Mouse (Mus musculus) midbrain, embryonic 10.5 days (tissue): ENCODE results near the gene Kidins220. TPM values are rescaled to one million over a fixed set of nuclear protein-coding genes. Genes with fewer than 3 reads are reported as not detected.

Experiments used
- DNase-seq: peaks from one replicate; pipeline ENCODE4 v3.0.0-alpha.2; 2017; ENCODE audit warnings: low spot score
- H3K27ac ChIP-seq: fragments of 300-500 bp; sonication (generic); replicated peaks from 2 replicates; pipeline ENCODE4 v1.5.1; 2016; ENCODE audit warnings: mild to moderate bottlenecking
- H3K27me3 ChIP-seq: fragments of 300-500 bp; sonication (generic); 2 replicates; pipeline ENCODE4 v1.6.1; 2016; ENCODE audit warnings: low read depth, mild to moderate bottlenecking; ENCODE audit not compliant: poor library complexity, severe bottlenecking
- H3K36me3 ChIP-seq: fragments of 300-500 bp; sonication (generic); 2 replicates; pipeline ENCODE4 v1.6.1; 2016; ENCODE audit warnings: mild to moderate bottlenecking, moderate library complexity
- H3K4me1 ChIP-seq: fragments of 300-500 bp; sonication (generic); 2 replicates; pipeline ENCODE4 v1.6.1; 2016
- H3K4me3 ChIP-seq: fragments of 300-500 bp; sonication (generic); 2 replicates; pipeline ENCODE4 v1.5.1; 2016; ENCODE audit warnings: mild to moderate bottlenecking, moderate library complexity
- H3K9me3 ChIP-seq: fragments of 300-500 bp; sonication (generic); replicated peaks from 2 replicates; pipeline ENCODE4 v1.6.1; 2016; ENCODE audit warnings: mild to moderate bottlenecking
- WGBS: fragments of 180-500 bp; shearing (Covaris S2); methylation state at CpG from one replicate; pipeline ENCODE4 v1.1.7; 2016; 5-methylcytosine and 5-hydroxymethylcytosine counted together
- polyA plus RNA-seq: library from polyadenylated mRNA; unstranded; fragments of >200 nt; fragmentation: Nextera tagmentation; extraction: Ambion mirVana; gene quantifications from 2 replicates; pipeline ENCODE4 v1.2.1, GENCODE M21; 2016

Gene Kidins220
- polyA plus RNA-seq, 1 experiment from 2014 or later = 22.9 TPM

DNA sequence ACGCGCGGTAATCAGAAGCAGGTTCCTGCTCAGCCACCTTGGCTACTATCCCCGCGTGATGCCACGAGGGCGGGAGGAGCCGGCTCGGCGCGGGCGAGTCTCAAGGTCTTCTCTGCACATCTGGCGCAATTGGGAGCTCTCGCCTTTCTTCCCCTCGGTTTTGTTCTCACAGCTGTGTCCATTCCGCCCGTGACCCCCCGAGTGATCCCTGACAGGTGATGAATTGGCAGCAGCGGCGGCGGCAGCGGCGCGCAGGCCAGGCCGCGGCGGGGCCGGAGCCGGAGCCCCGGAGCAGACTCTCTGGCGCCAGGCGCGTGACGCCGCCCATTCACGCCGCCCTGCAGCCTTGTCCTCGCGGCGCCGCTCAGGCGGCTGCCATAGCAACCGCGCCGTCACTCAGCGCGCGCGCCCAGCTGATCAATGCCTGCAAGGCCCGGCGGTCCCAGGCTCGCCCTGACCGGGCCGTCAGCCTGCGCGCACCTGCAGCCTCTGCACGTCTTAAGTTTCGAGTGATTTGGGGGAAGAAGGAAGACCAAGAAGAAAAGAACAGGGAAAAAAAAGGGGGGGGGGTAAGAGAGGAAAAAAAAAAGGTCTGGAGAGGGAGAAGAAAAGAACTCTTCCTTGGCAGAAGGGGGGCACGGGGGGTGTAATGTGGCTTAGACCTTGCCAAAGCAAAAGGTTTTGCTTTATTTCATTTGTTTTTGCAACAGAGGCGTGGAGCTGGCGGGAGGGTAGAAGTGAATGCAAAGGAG, 124.0 kb downstream of the Kidins220 start:
- Histone ChIP-seq H3K27ac (peak overlapping the region; percentile 97), H3K27me3 (peaks cover 2% of the 10 kb centered on the region; the same call in 1 of the 2 replicates), H3K4me1 (peaks cover 60% of the 10 kb centered on the region), H3K36me3 (peaks cover 3% of the 10 kb centered on the region; the same call in 1 of the 2 replicates), H3K9me3 (no peaks in the 10 kb centered on the region), H3K4me3 (peak overlapping the region; percentile 83)
- peak; percentile 97 for DNase-seq
- under 1% methylated on average over 61 of the region's 61 CpGs for WGBS

DNA sequence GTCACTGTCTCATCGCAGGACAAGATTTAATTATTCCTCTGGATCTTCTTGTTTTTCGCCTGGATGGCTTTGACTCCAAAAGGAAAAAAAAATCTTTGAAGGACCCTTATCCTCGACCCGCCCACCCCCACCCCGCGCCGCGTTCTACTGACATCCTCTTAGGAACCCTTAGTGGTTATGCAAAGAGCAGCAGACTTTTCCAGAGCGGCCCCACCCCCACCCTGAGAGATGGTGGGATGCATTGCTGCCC, 124.5 kb downstream of the Kidins220 start:
- no peaks in the 10 kb centered on the region for H3K9me3 ChIP-seq
- peak overlapping the region; percentile 97 for H3K27ac ChIP-seq
- peaks cover 4% of the 10 kb centered on the region; the same call in 1 of the 2 replicates for H3K27me3 ChIP-seq
- peaks cover under 1% of the 10 kb centered on the region; the same call in 1 of the 2 replicates for H3K36me3 ChIP-seq
- 0% methylated on average over 9 of the region's 9 CpGs for WGBS
- peak overlapping the region; percentile 83 for H3K4me3 ChIP-seq
- peaks cover 62% of the 10 kb centered on the region for H3K4me1 ChIP-seq
- DNase-seq = peak; percentile 89

DNA sequence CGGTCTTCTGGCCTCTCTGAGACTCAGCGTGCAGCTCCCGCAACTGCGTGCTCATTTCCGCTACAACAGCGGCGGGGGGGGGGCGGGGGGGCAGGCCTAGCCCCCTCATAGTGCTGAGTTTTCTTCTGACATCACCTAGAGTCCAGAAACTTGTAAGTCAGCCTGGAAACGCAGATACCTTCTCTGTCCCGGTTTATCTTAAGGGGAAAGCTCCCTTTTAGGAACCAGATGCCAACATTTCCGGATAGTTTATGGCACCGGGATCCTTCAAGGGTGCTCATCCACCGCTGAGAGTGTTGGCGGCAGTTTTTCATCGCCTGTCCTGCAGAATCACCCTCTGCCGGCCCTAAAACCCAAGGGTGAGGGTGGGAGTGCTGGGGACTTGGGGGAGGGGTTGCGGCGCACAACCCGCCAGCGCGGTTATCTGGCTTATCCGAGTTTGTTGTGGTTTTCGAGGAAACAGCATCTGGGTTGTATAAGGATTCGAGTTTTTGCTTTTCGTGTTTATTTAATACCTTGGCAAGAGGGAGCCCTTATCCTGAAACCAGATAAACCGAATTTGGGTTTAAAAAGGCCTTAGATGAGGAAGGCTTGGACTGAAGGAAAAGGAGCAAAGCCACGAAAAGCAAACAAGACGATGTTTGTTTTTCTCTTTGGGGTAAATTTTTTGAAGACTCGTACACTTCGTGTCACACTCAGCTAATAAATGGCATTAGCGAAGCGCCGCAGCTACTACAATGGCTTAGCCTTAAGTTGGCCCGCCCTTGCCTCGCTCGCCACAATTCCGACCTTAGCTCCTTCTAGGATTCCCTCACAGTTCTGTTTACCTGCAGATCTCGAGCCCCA, 125.1 kb downstream of the Kidins220 start:
- Histone ChIP-seq H3K4me1 (peaks cover 62% of the 10 kb centered on the region), H3K36me3 (no peaks in the 10 kb centered on the region)
- under 1% methylated on average over 38 of the region's 38 CpGs for whole genome bisulfite sequencing

DNA sequence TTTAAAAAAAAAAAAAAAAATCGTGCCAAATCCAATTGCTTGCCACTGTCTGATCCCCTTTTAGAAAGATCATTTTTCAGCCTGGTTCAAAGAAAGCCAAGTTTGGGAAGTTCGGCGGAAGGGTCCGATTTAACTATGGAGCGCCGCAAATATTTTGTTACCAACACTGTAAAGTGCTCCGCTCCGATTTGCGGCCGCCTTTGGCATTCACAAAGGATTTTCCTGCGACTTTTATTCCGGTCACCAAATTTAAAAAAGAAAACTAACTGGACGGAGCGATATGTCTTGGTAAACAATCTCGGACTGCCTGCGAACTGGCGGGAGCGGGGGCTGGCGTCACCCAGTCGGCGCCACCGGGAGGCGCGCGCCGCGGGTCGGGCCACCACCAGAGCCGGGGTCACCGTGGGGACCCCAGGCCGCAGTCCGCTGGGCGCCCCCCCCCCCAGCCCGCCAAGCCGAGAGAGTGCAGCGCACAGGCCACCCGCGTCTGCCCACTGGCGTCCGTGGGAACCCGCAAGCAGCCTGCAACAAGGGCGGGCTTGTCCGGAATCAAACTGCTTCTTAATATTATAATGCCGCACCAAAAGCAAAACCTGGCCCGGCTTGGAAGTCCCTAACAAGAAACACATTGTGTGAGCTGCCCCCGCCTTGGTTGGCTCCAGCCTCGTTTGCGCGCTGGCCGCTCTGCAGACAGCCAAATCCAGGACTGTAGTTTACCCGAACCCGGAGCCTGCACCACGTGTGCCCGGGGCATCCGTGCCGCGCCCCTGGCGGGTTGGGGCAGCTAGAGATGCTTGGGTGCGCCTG, 125.9 kb downstream of the Kidins220 start:
- Histone ChIP-seq H3K36me3 (no peaks in the 10 kb centered on the region), H3K27me3 (peaks cover 4% of the 10 kb centered on the region; the same call in 1 of the 2 replicates), H3K9me3 (no peaks in the 10 kb centered on the region), H3K4me1 (peaks cover 62% of the 10 kb centered on the region), H3K4me3 (peak overlapping the region; percentile 83), H3K27ac (peak overlapping the region; percentile 97)
- under 1% methylated on average over 59 of the region's 59 CpGs for WGBS
- DNase-seq = peak; percentile 82

More for the DNA sequence above, 125.1 kb downstream of the Kidins220 start:
- peaks cover 4% of the 10 kb centered on the region; the same call in 1 of the 2 replicates for H3K27me3 ChIP-seq
- peak; percentile 50 for DNase-seq
- H3K4me3 ChIP-seq = peak overlapping the region; percentile 83
- H3K27ac ChIP-seq = peak overlapping the region; percentile 97
- H3K9me3 ChIP-seq = no peaks in the 10 kb centered on the region

DNA sequence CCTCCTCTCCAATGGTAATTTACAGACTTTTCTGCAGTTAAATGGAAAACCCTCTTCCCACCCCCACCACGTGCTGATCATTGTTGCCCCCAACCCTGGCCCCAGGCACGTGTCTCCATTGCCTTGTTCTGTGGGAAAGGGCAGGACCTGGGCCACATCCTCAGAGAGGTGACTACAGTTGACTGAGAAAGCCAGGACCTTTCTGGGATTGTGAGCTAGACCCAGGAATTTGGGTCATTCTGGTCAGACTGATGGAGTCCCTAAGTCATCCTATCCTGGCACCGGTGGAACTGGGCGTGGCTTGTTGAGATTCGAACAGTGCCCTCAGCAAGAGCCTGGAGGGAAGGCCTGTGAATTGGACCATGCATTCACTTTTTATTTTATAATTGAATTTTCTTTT, 126.7 kb downstream of the Kidins220 start:
- H3K4me1 ChIP-seq = peaks cover 61% of the 10 kb centered on the region
- DNase-seq = peak; percentile 56
- H3K27ac ChIP-seq = peak overlapping the region; percentile 97
- H3K9me3 ChIP-seq = no peaks in the 10 kb centered on the region
- H3K4me3 ChIP-seq = peak overlapping the region; percentile 83
- 17% methylated on average over 5 of the region's 5 CpGs for WGBS
- H3K27me3 ChIP-seq = peaks cover 4% of the 10 kb centered on the region; the same call in 1 of the 2 replicates
- H3K36me3 ChIP-seq = no peaks in the 10 kb centered on the region

DNA sequence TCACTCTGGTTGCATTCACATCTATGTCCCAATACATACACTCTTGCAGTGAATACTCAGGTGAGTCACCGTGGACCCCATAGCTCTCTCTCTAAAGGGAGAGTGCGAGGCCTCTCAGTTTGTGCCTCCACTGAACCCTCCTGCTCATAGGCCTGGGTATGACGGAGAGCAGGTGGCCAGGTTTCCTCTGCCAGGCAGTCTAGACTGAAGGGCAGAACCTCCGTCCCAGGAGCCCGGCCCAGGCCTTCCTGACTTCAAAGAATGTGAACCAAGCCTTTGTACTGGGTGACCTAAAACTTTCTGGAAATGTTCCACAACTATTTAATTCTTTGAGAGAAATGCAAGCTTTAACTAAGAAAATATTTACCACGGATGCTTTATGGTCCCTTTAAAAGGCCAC, 129.2 kb downstream of the Kidins220 start:
- H3K27me3 ChIP-seq = peaks cover 4% of the 10 kb centered on the region; the same call in 1 of the 2 replicates
- no peaks in the 10 kb centered on the region for H3K36me3 ChIP-seq
- no peak overlapping the region for H3K4me3 ChIP-seq
- peaks cover 39% of the 10 kb centered on the region for H3K4me1 ChIP-seq
- H3K9me3 ChIP-seq = no peaks in the 10 kb centered on the region
- H3K27ac ChIP-seq = 0 out of 2 replicates have a peak overlapping the region, but pooled peaks have one; percentile 50
- no peak for DNase-seq
- 81% methylated on average over 6 of the region's 6 CpGs for WGBS

DNA sequence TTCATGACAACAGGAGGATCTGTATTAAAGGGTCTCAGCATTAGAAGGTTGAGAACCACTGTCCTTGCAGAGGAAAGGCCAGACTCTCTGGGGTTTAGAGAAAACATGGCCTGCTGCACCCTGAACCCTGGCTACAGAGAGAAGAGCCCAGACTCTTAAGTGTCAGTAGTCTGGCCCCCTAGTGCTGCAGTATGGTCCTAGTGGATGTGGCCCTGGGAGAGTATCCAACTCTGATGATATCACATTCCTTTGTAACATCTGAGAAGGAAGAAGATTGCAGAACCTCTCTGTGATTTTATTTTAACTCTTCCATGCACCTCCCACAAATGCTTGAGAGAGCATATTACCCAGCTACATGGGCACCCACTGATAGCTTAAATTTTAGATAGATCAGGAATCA, 129.8 kb downstream of the Kidins220 start:
- no peak overlapping the region for H3K4me3 ChIP-seq
- H3K27ac ChIP-seq = no peak overlapping the region
- H3K36me3 ChIP-seq = no peaks in the 10 kb centered on the region
- H3K9me3 ChIP-seq = no peaks in the 10 kb centered on the region
- peaks cover 33% of the 10 kb centered on the region for H3K4me1 ChIP-seq
- no peak for DNase-seq
- peaks cover 4% of the 10 kb centered on the region; the same call in 1 of the 2 replicates for H3K27me3 ChIP-seq

DNA sequence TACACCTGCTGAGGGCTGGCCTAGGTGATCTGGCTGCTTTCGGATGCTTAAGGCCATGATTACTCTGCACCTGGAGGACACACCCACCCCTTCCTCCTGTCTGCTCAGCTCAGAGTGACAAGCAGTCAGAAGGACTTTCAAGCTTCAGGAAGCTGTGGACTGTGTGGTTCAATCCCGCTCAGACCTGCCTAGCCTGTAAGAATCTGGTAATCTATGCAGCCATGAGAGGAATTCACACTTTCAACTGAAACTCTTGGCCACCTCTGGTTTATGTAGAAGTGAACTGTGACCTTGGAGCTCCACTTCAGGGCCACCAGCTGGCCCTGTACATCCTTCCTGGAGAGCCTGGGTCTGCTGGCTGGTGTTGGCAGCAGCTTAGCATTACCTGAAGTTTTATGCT, 134.1 kb downstream of the Kidins220 start:
- Histone ChIP-seq H3K9me3 (peaks cover 11% of the 10 kb centered on the region; the same call in 1 of the 2 replicates), H3K27me3 (peaks cover under 1% of the 10 kb centered on the region; the same call in 1 of the 2 replicates), H3K27ac (no peak overlapping the region), H3K36me3 (no peaks in the 10 kb centered on the region), H3K4me1 (peaks cover 13% of the 10 kb centered on the region), H3K4me3 (no peak overlapping the region)
- WGBS = 76% methylated on average over 2 of the region's 2 CpGs
- no peak for DNase-seq

DNA sequence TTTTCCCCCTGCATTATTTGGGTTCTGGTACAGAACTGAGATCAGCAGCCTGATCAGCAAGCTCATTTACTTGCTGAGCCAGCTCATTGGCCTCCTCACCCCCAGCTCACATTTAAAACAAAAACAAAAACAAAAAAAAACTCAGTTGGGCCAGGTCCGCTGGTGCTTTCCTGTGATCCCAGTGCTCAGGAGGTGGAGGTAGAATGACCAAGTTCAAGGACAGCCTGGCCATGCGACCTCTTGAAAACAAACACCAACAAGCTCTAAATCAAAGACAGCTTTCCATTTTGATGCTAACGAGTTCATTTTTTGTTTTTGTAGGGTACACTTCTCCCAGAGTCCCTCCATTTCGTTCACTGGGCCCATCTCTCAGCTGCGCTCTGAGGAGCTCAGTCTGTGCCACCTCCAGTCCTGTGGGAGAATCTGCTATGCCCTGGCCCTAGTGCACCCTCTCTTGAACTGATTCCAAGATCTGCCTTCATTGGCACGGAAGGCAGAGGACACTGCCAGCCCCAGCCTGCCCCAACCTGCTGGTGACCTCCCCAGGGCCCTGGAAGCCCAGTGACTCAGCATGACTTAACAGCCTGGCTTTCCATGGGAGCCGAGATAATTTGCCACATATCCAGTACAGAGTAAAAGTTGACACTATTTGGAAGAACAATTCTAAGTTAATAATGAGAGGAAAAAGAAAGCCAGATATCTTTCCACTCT, 135.4 kb downstream of the Kidins220 start:
- Histone ChIP-seq H3K4me1 (peaks cover 13% of the 10 kb centered on the region), H3K9me3 (peaks cover 16% of the 10 kb centered on the region; the same call in 1 of the 2 replicates), H3K27ac (peak overlapping the region; percentile 60), H3K4me3 (no peak overlapping the region), H3K27me3 (no peaks in the 10 kb centered on the region), H3K36me3 (no peaks in the 10 kb centered on the region)
- no peak for DNase-seq
- WGBS = 78% methylated on average over 7 of the region's 7 CpGs

DNA sequence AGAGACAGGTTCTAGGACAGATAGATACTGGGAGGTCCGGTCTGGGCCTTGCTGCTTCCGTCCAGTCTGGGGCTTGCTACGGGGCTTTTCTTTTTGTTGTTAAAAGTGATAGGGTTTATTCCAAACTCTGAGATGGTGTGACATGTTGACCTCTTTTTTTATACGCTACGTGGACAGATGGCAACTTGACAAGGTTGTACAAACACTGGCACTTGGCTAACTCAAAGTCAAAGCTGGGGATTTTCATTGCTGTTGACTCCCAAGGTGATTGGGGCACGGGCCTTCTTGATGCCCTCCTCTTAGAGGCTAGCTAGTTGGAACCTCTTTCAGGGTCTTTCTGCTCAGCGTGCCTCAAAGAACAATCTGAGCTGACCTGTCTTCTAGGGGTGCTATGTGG, 136.0 kb downstream of the Kidins220 start:
- H3K4me3 ChIP-seq = no peak overlapping the region
- peaks cover 13% of the 10 kb centered on the region for H3K4me1 ChIP-seq
- peaks cover 16% of the 10 kb centered on the region; the same call in 1 of the 2 replicates for H3K9me3 ChIP-seq
- 83% methylated on average over 7 of the region's 7 CpGs for WGBS
- no peaks in the 10 kb centered on the region for H3K36me3 ChIP-seq
- no peak for DNase-seq
- peak overlapping the region; percentile 60; the same call in 1 of the 2 replicates for H3K27ac ChIP-seq
- H3K27me3 ChIP-seq = no peaks in the 10 kb centered on the region
